Mouse (Mus musculus) megakaryocyte progenitor cell, adult 5-6 weeks (primary cell): ENCODE measurements around the gene Mettl24. TPM values are rescaled to one million over a fixed set of nuclear protein-coding genes. Genes with fewer than 3 reads are reported as not detected.

Experiments
- ATAC-seq: replicated peaks from 2 replicates; pipeline ENCODE4 v1.8.0; 2016; ENCODE audit warnings: mild to moderate bottlenecking, moderate TSS enrichment, inconsistent platforms; ENCODE audit not compliant: poor library complexity
- total RNA-seq, 2 experiments: library from RNA; stranded (forward) in 1 of 2; stranded (reverse) in 1 of 2; fragments of 157-497, 149-512 nt in 1 of 2; fragments of 200-1000 nt in 1 of 2; gene quantifications; 2 replicates each; pipeline versions ENCODE4 v1.2.3 to v1.2.4; 2015 to 2017

Gene Mettl24
- total RNA-seq, 2 experiments from 2014 or later: not detected

DNA sequence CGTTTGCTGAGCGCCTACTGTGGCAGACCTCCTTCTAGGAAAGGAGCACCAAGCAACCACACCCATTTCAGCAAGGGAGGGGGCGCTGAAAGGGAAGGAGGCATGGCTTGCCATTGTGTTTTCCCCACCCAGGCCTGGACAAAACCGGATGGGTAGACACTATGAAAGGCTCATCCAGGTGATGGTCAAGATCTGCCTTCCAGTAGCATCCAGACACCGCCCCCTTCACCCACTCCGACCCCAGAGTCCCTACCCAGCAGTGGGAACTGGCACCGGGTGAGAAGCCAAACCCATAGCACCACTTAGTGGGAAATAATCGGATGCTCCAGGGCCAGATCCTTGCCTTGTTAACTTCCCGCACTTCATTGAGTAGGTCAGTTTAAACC is 779 bp downstream of the Mettl24 start:
- ATAC-seq: no peak

DNA sequence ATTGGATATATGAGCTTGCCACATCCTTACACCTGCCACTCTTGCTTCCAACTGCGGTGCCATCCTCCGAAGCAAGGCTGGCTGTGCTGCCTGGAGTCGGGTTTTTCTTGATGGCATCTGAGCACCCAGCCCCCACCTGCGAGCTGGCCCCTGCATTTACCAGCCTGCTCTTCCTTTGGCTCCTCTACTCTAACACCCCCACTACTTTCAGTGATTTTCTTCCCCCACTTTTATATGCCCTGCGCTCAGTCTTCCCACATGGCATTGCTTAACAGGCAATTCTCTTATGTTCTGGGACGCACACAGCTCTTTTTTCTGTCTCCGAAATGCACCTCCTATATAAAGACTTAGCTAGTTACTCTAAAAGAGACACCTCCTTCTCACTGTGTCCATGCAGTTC is 1.2 kb downstream of the Mettl24 start:
- ATAC-seq: no peak

DNA sequence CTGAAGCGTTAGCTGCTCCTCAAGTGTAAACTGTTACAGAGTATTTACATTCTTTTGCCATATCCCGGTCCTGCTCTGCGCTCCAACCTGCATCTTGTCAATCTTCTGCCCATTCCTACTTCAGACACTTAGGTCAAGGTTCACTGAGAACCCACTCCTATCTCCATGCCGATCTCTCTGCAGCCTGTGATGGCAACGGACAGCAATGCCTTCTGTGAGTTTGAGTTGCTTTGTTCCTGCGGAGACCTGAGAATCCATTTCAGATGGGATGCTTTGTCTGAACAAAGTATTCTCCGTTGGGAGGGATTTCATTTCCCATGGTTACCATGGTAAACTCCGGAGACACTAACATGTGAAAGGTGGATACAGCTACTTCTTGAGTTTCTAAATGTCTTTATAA is 2.6 kb downstream of the Mettl24 start:
- no peak for ATAC-seq

DNA sequence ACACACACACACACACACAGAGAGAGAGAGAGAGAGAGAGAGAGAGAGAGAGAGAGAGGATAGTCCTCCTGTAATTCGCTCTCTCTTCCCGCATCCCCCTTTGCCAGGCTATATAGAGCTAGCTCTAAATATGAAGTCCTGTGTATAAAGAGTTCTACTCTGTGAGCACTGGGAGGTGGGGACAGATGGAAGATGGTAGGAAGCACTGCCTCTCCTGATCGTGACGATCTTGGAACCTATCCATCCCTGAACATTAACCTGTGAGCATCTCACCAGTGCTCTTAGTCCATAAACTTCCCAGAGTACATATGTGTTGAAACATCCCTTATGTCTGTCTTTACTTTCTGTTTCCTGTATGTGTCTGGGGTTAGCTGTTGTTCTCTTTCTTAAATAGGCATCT is 3.9 kb downstream of the Mettl24 start:
- no peak for ATAC-seq

DNA sequence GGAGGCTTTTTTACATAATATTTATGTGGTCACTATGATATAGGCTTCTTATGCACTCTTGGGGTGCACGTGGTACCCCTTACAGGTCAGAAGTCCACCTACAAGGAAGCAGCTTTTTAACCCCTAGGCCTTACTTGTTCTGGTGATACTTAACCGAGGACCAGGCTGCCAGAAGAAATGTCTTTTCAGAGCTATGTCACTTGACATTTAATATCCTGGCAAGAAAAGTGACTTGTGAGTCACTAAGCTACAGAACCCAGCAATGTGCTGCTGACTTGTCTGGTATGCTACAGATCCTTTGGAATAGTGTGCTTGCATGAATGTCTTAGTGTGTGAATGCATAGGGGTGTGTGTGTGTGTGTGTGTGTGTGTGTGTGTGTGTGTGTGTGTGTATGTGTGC is 4.3 kb downstream of the Mettl24 start:
- ATAC-seq: no peak

DNA sequence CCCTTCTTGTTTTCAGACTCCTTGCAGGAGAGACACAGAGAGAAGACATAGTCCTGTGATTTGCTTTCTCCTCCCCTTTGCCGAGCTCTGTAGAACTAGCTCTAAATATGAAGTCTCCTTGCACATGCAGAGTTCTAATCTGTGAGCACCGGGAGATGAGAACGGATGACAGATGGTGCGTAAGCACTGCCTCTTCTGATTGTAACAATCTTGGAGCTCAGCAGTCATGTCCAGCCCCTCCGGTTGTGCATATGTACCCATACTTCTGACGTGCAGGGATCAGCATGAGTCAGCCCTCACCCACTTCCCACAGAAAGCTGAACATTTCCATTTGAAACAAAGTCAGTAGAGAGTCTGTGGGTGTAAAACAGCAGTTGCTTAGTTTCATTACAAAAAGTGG is 5.2 kb downstream of the Mettl24 start:
- ATAC-seq: no peak

DNA sequence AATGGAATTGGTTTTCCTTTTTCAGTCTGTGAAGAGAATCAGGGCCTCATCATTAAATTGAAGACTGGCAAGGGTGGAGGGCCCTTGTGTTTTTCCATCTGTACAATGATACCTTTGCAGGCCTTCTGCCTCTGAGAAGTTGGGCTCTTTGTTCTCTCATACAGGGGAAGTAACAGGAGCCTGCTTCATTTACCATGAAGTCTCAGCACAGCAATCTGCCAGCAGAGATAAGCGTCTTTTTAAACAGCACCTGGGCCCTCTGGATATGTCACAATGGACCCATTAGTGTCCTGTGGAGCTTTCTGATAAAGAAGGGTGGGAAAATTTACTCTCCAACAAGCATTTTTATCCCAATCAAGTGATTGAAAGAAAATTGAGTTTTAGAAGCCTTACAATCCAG is 5.8 kb downstream of the Mettl24 start:
- ATAC-seq: no peak

DNA sequence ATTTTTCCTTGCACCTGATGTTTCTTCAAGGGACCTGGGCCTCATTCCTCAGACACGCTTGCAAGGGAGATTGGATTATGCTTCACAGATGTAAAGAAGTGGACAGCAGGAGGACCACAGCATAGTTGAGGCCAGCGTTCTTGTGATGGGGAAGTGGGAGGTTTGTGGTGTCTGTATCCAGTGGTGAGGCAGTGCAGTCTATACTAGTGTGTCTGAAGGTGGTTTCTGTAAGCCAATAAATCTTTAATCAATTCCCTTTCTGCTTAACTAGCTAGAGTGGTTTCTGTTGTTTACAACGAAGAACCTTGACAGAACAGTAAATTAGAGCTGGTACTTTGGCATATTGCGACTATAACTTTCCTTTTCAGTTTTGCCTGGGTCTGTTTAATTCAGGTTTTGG is 15.6 kb downstream of the Mettl24 start:
- ATAC-seq: no peak

DNA sequence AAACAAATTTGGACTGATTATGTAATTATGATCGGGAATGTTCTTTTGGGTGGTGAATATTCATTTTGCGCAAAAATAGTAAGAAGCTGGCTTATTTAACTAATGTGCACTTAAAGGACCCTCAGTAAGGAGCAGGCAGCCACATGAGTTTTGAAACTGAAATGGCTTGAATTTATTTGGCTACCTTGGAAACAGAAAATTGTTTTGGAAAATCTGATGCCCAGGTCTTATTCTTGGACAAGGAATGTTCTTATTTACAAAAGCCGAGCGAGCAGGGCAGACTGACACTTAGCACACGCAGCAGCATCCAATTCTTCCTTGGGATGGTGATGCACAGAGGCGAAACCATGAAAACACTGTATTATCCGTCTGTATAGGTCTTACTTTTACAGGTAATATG is 28.0 kb downstream of the Mettl24 start:
- ATAC-seq: no peak

DNA sequence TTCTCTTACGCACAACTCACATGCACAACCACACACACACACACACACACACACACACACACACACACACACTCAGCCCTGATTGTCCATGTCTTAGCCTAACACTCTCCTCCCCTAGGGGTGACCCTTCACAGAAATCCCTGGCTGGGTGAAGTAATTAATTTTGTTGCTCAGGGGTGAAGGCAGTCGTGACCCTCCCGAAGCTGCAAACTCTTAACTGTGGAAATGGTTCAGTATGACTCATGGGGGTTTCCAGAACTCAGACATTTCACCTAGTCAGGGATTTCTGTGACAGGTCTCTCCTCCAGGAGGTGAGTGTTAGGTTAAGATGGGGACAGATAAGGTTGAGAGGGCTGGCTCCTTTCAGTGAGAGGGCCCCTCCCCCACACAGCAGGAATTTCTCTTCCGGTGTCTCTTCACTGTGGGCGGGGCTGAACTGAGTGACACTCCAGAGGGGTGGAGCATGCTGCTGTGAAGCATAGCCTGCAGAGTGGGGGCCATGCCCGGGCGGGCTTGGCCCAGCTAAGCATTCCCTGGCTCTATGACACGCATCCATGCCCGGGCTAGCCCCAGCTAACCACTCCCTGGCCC is 30.0 kb downstream of the Mettl24 start:
- ATAC-seq: no peak

DNA sequence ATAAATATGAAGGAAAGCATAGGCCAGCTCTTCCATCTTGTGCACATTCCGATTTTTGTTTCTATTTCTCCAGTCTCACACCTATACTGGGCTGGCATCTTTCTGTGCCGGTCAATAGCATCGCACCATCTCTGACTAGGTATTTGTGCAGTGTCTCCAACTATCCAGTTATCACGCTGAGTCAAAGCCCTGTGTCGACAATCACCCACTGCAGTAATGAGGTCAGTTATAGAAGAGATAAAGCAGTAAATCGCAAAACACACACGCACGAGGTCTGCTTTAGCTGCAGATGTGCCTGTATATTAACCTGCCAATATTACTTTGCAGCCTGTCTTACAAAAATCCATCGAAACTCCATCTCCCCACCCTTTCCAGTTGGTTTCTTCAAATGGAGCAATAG is 30.7 kb downstream of the Mettl24 start:
- ATAC-seq: no peak

DNA sequence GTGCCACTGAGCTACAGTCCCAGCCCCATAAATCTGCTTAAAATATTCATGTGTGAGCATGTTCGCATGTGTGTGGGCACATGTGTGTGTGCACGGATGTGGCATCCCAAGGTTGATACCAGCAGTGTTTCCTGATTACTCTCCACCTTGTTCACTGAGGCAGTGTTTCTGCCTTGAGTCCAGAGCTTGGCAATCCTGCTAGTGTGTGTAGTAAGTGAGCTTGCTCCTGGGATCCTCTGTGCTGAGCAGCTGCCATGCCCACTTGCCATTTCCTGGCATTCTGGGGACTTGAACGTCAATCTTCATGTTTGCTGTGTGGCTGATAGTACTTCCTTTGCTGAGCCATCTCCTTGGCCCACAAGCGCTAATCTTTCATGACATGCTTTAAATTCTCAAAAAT is 32.1 kb downstream of the Mettl24 start:
- ATAC-seq: no peak

DNA sequence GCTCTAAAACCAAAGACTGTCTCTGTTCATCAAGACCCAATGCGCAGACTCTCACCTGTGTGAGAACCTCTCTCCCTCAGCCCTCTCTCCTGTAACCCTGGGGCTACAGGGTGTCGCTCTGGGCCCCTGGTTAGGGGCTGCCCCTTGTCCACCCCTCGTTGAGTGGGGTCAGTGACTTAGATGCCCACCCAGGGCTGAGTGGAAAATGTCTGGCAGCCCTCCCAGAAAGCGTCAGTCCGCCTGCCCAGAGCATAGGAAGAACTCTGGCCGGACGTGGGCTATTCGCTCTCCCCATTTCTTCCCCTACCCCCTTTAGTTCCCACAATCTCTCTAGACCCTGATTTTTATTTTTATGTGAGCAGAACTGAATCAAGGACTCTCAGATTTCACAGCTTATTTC is 33.2 kb downstream of the Mettl24 start:
- ATAC-seq: no peak

DNA sequence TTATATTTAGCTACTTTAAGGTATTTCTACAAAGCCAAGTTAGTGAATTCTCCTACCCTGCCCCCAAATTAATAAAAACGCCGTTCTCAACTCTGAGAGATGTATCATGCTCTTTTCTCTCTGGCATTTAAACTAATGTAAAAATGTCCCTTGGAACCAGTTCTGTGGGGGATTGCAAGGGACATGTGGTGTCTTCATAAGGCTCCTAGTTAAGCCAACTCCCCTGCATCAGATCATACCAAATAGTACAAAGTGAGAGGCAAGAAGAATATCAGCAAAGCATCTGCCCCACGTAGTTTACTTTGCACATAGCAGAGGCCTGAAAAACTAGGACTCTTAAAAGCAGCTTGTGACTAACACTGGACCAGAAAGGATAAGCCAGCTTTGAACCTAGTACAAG is 33.6 kb downstream of the Mettl24 start:
- ATAC-seq: no peak

DNA sequence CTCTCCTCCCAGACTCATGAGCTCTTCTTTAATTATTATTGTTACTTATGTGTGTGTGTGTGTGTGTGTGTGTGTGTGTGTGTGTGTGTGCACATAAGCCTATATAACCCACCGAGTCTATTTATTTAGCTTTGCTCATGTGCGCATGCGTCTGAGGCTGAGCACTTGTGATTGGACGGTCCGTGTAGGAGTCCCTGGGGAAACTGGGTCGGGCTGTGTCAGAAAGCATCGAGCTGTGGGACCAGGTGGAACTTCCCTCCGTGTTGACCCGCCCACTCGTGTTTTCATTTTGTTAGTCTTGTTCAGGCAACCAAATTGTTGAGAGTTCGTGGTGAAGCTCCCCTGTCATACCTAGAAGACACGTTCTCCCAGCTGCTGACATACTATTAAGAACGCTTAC is 35.3 kb downstream of the Mettl24 start:
- ATAC-seq: no peak

DNA sequence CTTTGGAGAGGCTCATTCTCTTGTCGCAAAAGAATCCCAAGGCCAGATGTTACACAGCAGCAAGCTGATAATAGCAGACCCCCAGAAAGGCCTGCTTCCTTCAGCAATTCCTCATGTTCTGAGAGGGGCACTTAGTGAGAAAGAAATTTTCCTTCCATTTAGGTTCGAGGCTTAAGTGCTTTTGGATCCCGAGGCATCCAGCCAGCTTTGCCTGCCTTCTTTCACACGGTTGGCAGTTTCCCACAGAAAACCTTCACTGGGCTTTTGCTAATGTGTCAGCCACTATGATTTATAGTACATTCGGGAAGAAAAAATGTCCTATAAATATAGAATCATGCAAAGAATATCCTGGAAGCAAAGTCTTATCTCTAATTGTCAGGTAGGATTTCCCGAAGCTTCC is 36.0 kb downstream of the Mettl24 start:
- ATAC-seq: no peak

DNA sequence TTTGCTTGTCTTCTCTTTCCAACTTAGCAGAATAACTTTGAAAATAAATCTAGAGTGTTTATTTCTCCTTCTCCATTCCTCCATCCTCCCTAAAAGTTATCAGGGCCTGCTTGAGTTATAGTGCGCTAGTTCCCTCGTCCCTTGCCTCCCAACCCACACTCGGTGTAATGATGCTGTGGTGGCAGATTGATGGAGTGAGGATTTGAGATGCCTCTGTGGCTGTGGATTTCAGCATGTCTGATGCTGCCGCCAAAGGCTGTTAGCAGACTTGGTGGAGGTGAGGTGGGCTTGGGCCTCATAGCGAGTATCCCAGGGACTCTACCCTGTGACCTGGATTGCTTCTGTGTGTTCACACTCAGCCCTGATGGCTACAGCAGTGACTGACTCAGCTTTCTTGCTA is 37.8 kb downstream of the Mettl24 start:
- no peak for ATAC-seq

DNA sequence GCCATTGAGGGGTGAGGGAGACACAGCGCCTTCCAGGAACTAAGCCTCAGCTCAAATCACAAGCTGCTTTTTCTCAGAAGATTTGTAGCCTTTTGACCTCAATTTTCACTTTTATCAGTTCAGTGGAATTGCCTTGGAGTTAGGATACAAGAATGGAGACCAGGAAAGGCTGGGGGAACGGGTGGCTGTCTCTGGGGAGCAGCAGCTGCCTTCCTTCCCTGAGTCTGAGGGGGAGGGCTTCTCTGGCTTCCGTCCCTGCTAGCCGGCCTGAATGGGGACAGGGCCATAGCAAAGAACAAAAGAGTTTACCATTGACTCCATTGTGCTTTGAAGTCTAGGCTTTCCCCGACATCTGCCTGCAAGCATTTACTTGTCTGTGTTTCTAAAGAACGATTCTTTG is 41.3 kb downstream of the Mettl24 start:
- ATAC-seq: no peak

DNA sequence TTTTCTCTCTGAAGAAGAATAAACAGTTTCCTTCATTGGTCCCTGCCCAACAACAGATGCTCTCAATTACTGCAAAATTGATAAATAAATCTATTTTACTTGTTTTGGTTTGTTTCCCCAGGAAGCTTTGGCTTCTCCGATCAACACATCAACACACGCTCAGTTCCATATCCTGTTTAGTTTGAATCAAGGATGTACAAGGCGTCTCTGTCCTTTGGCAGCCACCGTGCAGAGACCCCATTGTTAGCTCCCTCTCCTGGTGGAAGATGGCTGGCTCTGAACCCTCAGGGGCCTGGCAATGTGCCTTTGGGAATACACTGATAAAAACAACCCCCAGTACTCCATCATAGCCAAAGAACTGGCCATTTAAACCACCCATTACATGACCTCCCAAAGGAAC is 42.0 kb downstream of the Mettl24 start:
- ATAC-seq: no peak

DNA sequence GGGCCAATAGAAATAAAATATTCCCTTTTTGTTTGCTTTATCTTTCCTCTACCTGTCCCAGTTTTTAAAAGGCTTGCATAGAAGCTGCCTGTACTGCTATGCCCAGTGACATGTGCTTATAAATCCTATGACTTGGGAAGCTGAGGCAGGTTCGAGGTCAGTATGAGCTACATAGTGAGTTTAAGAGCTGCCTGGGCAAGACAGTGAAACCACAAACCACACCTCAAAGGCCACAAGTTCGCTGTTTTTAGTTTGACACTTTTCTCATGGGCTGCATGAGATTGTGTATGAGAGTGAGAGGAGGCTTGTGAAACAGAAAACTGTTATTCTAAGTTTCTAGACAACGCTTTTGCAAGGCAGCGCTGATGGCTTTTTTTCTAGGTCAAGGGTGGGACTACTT is 42.4 kb downstream of the Mettl24 start:
- ATAC-seq: no peak

DNA sequence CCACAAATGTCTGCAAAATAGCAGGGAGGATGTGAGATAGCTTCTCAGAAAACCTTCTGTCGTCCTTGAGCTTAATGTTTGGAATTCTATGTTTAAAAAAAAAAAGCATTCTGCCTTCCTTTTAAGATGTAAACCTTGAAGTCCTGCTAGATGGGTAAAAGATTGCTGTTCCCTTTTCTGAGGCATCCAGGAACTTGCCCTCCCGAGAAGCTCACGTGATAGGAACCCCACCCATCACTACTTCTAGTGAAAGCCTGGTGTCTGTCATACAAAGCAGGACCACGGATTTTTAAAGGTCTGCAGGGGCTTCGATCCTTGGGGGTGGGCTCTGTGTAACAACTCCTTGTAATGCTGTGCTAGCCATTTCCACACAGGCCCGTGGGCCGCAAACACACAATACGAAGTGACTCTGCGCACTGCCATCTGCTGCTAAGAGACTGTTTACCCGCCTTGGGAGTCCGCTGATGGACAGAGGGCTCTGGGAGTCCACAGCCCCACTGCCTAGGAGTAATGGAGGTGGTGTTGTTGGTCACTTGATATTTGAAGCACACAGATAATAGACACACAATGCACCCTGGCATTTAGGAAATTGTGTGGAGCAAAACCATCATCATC is 43.3 kb downstream of the Mettl24 start:
- ATAC-seq: no peak

DNA sequence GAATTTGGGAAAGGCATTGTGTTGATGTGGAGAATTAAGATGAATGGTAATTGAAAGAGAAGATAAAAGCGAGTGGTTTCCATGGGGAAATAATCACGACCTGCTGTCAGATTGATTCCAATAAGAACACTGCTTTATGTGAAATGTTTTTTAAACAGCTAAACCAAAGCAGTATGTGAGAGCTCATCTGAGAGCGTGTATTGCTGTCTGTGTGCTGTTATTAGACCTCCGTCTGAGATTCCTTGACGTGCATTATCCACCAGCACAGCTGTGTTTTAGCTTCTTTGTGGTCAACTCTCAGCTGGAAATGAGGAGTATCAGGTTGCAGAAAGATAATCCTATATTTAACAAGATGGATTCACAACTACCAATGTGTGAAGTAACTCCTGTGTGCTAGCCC is 43.9 kb downstream of the Mettl24 start:
- ATAC-seq: no peak

DNA sequence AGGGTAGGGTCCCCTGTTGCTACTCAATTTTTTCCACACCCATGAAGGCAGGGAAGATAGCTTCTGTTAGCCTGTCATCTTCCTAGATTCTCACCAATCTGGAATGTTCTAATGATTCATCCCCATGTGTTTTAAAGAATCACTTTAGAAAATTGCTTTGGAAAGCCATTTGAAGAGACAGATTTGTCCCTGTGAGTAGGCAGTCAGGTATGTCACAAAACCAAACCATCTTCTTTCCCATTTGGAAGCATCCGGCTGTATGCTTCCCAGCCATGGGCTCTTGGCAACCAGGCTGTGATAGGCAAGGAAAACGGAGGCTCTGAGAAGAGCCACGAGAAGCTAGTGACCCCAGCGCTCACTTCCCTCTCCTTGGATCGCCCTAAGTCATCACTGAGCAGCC is 47.1 kb downstream of the Mettl24 start:
- ATAC-seq: no peak
